Mouse (Mus musculus): ENCODE measurements at regions not wholly inside any gene's neighbourhood (a gene's known extent, or its start where the extent isn't known, plus 50 kb on each side); places are given as distances from the start of the nearest gene placed in this dataset.

GRCm38 (mm10) chr9:113371718-113372306 is 336.2 kb downstream of the Pdcd6ip start:
- Histone ChIP-seq H3K4me3 (ENCODE audit: low read depth, low read length) (no peak overlapping the region), H3K4me1 (ENCODE audit: insufficient read depth) (no peaks in the 10 kb centered on the region), H3K9ac (replicated peaks) (no peak overlapping the region), H3K9me3 (ENCODE audit: low read length) (no peaks in the 10 kb centered on the region), H3K27ac (ENCODE audit: low read depth) (no peak overlapping the region), H3K27me3 (ENCODE audit: insufficient read depth, low read length) (no peaks in the 10 kb centered on the region), H3K36me3 (replicated peaks; ENCODE audit: insufficient read depth, low read length) (no peaks in the 10 kb centered on the region), H3K4me2 (ENCODE audit: low read depth, low read length) (no peak overlapping the region)
- ATAC-seq (no peak), DNase-seq (no peak)
- 68% methylated on average over 7 of the region's 7 CpGs for WGBS (ENCODE audit: insufficient replicate concordance)
- TF ChIP-seq CTCF (IDR thresholded peaks at IDR 0.05; ENCODE audit: low read depth): no peak
- TF ChIP-seq EP300 (IDR thresholded peaks at IDR 0.05; ENCODE audit: low read depth): no peak

- Histone ChIP-seq H3K27ac (ENCODE audit: low read depth) (no peak overlapping the region), H3K9me3 (ENCODE audit: low read length) (no peaks in the 10 kb centered on the region), H3K4me1 (ENCODE audit: insufficient read depth) (no peaks in the 10 kb centered on the region), H3K4me3 (ENCODE audit: low read depth, low read length) (no peak overlapping the region), H3K4me2 (ENCODE audit: low read depth, low read length) (no peak overlapping the region), H3K36me3 (replicated peaks; ENCODE audit: insufficient read depth, low read length) (no peaks in the 10 kb centered on the region), H3K27me3 (ENCODE audit: insufficient read depth, low read length) (no peaks in the 10 kb centered on the region), H3K9ac (replicated peaks) (no peak overlapping the region)
- ATAC-seq: no peak
- TF ChIP-seq EP300 (IDR thresholded peaks at IDR 0.05; ENCODE audit: low read depth) (no peak), CTCF (IDR thresholded peaks at IDR 0.05; ENCODE audit: low read depth) (no peak)
- WGBS (ENCODE audit: insufficient replicate concordance): 63% methylated on average over 5 of the region's 5 CpGs
- DNase-seq: no peak
Measured at GRCm38 (mm10) chr9:113347942-113348341, 360.1 kb downstream of the Pdcd6ip start.

DNA sequence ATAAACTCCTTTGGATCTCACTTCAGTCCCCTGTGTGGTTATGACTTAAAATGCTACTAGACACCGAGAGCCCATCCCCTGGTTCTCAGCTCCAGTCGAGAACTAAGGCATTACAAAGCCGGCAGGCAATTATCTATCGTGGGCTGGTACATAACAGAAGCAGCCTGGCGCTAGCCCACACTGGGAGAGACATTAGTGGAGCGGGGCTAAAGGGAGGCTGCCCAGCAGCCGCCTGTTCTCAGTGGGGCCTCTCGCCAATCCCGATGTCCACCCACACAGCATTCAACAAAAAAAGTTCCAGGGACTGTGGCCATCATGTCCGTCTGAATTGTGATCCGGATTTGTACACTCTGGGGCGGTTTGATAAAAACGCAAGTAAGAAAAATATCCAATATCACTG is 361.5 kb downstream of the Pdcd6ip start:
- H3K9me3 ChIP-seq (ENCODE audit: low read length): no peaks in the 10 kb centered on the region
- ATAC-seq (no peak), DNase-seq (no peak)
- H3K9ac ChIP-seq (replicated peaks): no peak overlapping the region
- no peak for TF ChIP-seq CTCF (IDR thresholded peaks at IDR 0.05; ENCODE audit: low read depth)
- no peak overlapping the region for H3K4me2 ChIP-seq (ENCODE audit: low read depth, low read length)
- 86% methylated on average over 13 of the region's 13 CpGs for WGBS (ENCODE audit: insufficient replicate concordance)
- H3K36me3 ChIP-seq (replicated peaks; ENCODE audit: insufficient read depth, low read length): no peaks in the 10 kb centered on the region
- no peaks in the 10 kb centered on the region for H3K4me1 ChIP-seq (ENCODE audit: insufficient read depth)
- H3K27ac ChIP-seq (ENCODE audit: low read depth): no peak overlapping the region
- H3K4me3 ChIP-seq (ENCODE audit: low read depth, low read length): no peak overlapping the region
- H3K27me3 ChIP-seq (ENCODE audit: insufficient read depth, low read length): no peaks in the 10 kb centered on the region

DNA sequence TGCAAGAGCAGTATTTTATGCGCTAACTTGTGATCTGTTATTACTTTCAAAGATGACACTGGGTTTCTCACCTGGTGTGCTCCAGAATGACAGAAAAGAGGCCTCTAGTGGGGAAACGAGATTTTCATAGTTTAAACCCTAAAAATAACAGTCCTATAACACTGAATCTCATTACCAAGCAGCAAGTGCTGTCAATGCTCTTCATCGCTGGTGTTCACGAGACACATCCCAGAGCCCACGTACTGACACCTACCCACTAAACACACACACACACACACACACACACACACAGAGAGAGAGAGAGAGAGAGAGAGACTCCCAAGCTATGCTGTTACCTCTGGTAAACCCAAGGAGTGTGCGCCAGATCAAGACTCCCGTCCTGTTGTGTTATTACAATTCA is 365.9 kb downstream of the Pdcd6ip start:
- Histone ChIP-seq H3K4me3 (ENCODE audit: low read depth, low read length) (no peak overlapping the region), H3K27me3 (ENCODE audit: insufficient read depth, low read length) (no peaks in the 10 kb centered on the region), H3K4me2 (ENCODE audit: low read depth, low read length) (no peak overlapping the region), H3K4me1 (ENCODE audit: insufficient read depth) (no peaks in the 10 kb centered on the region), H3K27ac (ENCODE audit: low read depth) (no peak overlapping the region), H3K36me3 (replicated peaks; ENCODE audit: insufficient read depth, low read length) (no peaks in the 10 kb centered on the region), H3K9me3 (ENCODE audit: low read length) (no peaks in the 10 kb centered on the region), H3K9ac (replicated peaks) (no peak overlapping the region)
- no peak for DNase-seq
- WGBS (ENCODE audit: insufficient replicate concordance): 77% methylated on average over 7 of the region's 7 CpGs
- no peak for TF ChIP-seq EP300 (IDR thresholded peaks at IDR 0.05; ENCODE audit: low read depth)
- TF ChIP-seq CTCF (IDR thresholded peaks at IDR 0.05; ENCODE audit: low read depth): no peak
- no peak for ATAC-seq

DNA sequence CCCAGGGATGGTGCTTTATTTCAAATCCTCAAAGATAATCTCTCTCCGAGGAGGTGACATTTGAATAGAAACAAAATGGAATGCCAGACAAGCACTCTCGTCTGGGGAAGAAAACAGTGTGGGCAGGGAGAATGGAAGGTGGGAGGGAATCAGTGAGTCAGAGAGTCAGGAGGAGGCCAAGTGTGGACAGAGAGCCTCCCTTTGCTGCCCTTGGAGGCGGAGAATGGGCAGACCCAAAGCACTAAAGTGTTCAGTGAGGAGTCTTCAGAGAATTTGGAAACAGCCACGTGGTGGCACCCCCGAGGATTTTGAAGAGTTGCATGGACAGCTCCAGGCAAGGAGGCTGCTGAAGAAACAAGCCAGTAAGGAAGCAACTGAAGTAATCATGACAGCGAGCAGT is 367.2 kb downstream of the Pdcd6ip start:
- Histone ChIP-seq H3K9me3 (ENCODE audit: low read length) (no peaks in the 10 kb centered on the region), H3K9ac (replicated peaks) (no peak overlapping the region), H3K4me1 (ENCODE audit: insufficient read depth) (no peaks in the 10 kb centered on the region), H3K36me3 (replicated peaks; ENCODE audit: insufficient read depth, low read length) (no peaks in the 10 kb centered on the region), H3K4me2 (ENCODE audit: low read depth, low read length) (no peak overlapping the region), H3K27ac (ENCODE audit: low read depth) (no peak overlapping the region), H3K4me3 (ENCODE audit: low read depth, low read length) (no peak overlapping the region), H3K27me3 (ENCODE audit: insufficient read depth, low read length) (no peaks in the 10 kb centered on the region)
- 58% methylated on average over 6 of the region's 6 CpGs for WGBS (ENCODE audit: insufficient replicate concordance)
- TF ChIP-seq CTCF (IDR thresholded peaks at IDR 0.05; ENCODE audit: low read depth) (no peak), EP300 (IDR thresholded peaks at IDR 0.05; ENCODE audit: low read depth) (no peak)
- ATAC-seq: no peak
- DNase-seq: no peak

GRCm38 (mm10) chr9:113340036-113340435 is 368.0 kb downstream of the Pdcd6ip start:
- DNase-seq: no peak
- H3K4me2 ChIP-seq (ENCODE audit: low read depth, low read length): no peak overlapping the region
- no peak for TF ChIP-seq CTCF (IDR thresholded peaks at IDR 0.05; ENCODE audit: low read depth)
- no peak for TF ChIP-seq EP300 (IDR thresholded peaks at IDR 0.05; ENCODE audit: low read depth)
- H3K4me3 ChIP-seq (ENCODE audit: low read depth, low read length): no peak overlapping the region
- no peaks in the 10 kb centered on the region for H3K9me3 ChIP-seq (ENCODE audit: low read length)
- ATAC-seq: no peak
- H3K36me3 ChIP-seq (replicated peaks; ENCODE audit: insufficient read depth, low read length): no peaks in the 10 kb centered on the region
- H3K27ac ChIP-seq (ENCODE audit: low read depth): no peak overlapping the region
- WGBS (ENCODE audit: insufficient replicate concordance): 51% methylated on average over 3 of the region's 3 CpGs
- no peak overlapping the region for H3K9ac ChIP-seq (replicated peaks)
- no peaks in the 10 kb centered on the region for H3K27me3 ChIP-seq (ENCODE audit: insufficient read depth, low read length)
- no peaks in the 10 kb centered on the region for H3K4me1 ChIP-seq (ENCODE audit: insufficient read depth)

GRCm38 (mm10) chr9:113324489-113324888 is 383.6 kb downstream of the Pdcd6ip start:
- Histone ChIP-seq H3K4me2 (ENCODE audit: low read depth, low read length) (no peak overlapping the region), H3K36me3 (replicated peaks; ENCODE audit: insufficient read depth, low read length) (no peaks in the 10 kb centered on the region), H3K27me3 (ENCODE audit: insufficient read depth, low read length) (no peaks in the 10 kb centered on the region), H3K4me3 (ENCODE audit: low read depth, low read length) (no peak overlapping the region), H3K27ac (ENCODE audit: low read depth) (no peak overlapping the region), H3K9me3 (ENCODE audit: low read length) (no peaks in the 10 kb centered on the region), H3K9ac (replicated peaks) (no peak overlapping the region), H3K4me1 (ENCODE audit: insufficient read depth) (no peaks in the 10 kb centered on the region)
- no peak for TF ChIP-seq CTCF (IDR thresholded peaks at IDR 0.05; ENCODE audit: low read depth)
- TF ChIP-seq EP300 (IDR thresholded peaks at IDR 0.05; ENCODE audit: low read depth): no peak
- no peak for ATAC-seq
- WGBS (ENCODE audit: insufficient replicate concordance): 51% methylated on average over 3 of the region's 3 CpGs
- no peak for DNase-seq

All from liver, postnatal 0 days (tissue).